19 mouse cellular contexts compared by ENCODE assay signal in the genomic region with DNA sequence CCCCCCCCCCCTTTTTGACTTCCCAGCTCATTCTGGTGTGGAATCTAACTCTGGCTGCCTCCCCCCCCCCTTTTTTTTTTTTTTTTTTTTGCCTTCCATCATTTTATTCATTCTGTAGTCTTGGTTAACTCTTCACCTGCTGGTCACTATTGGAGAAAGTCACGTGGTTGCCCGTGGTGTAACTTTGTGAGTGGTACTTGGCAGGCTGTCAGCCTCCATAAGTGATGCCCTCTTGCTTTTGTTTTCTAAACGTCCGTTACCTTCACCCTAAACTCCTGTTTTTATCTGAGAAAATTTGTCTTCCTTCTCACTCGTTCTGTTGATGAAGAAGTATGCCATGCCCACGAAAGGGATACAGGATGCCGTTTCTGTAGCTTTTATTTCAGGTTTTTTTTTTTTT. TPM values are rescaled to one million over a fixed set of nuclear protein-coding genes. Genes with fewer than 3 reads are reported as not detected.
DNase-seq lines count a peak whose midpoint lies in the region; ATAC-seq and TF ChIP-seq lines count a peak whose summit lies in the region.
"Had no signal": no experiment of that assay in that cellular context is flagged by ENCODE, and none has a peak within 500 bp of the region (broad histone marks: within the 10 kb centered on the region; RNA-seq: fewer than 3 reads in every experiment).

No protein-coding gene starts in this region.

- no peak for DNase-seq in heart, adult 18-20 months
- DNase-seq in lung, postnatal 0 days (ENCODE audit: low spot score) = peak; percentile 6
- DNase-seq in lung, postnatal 25 days (ENCODE audit: low spot score) = no peak
- DNase-seq in adrenal gland, adult 18-20 months (ENCODE audit: low spot score in 2 of 2) = no peak
- no peak for DNase-seq in urinary bladder, adult 18-20 months (ENCODE audit: low spot score in 2 of 2)
- DNase-seq: adrenal gland, postnatal 36 days; cerebellum, postnatal 36 days; gastrocnemius, adult 2 months; heart, postnatal 36 days; kidney, adult 8-10 months; thymus, adult 18-20 months had no signal

- H3K27me3 ChIP-seq in heart, embryonic 12.5 days (replicated peaks) = no peaks in the 10 kb centered on the region
- no peaks in the 10 kb centered on the region for H3K27me3 ChIP-seq in lung, postnatal 0 days (replicated peaks; ENCODE audit: insufficient read depth, low read length)
- no peaks in the 10 kb centered on the region for H3K27me3 ChIP-seq in embryonic facial prominence, embryonic 13.5 days
- no peaks in the 10 kb centered on the region for H3K27me3 ChIP-seq in liver, embryonic 16.5 days (ENCODE audit: control insufficient read depth, insufficient read depth, low read depth, low read length)
- H3K27me3 ChIP-seq: CH12.LX; embryonic facial prominence, embryonic 15.5 days; neural tube, embryonic 12.5 days had no signal

- H3K9ac ChIP-seq in heart, embryonic 12.5 days = no peak overlapping the region
- no peak overlapping the region for H3K9ac ChIP-seq in lung, postnatal 0 days (replicated peaks; ENCODE audit: low read depth)
- no peak overlapping the region for H3K9ac ChIP-seq in embryonic facial prominence, embryonic 13.5 days
- no peak overlapping the region for H3K9ac ChIP-seq in liver, embryonic 16.5 days (ENCODE audit: low read depth, low read length)

- H3K4me3 ChIP-seq in heart, embryonic 12.5 days = no peak overlapping the region
- no peak overlapping the region for H3K4me3 ChIP-seq in lung, postnatal 0 days (ENCODE audit: low read depth, low read length)
- H3K4me3 ChIP-seq in embryonic facial prominence, embryonic 13.5 days = no peak overlapping the region
- no peak overlapping the region for H3K4me3 ChIP-seq in liver, embryonic 16.5 days (ENCODE audit: low read depth, low read length)

- H3K9me3 ChIP-seq in heart, embryonic 12.5 days (replicated peaks) = no peaks in the 10 kb centered on the region
- H3K9me3 ChIP-seq in lung, postnatal 0 days (ENCODE audit: low read length) = no peaks in the 10 kb centered on the region
- no peaks in the 10 kb centered on the region for H3K9me3 ChIP-seq in embryonic facial prominence, embryonic 13.5 days
- no peaks in the 10 kb centered on the region for H3K9me3 ChIP-seq in liver, embryonic 16.5 days (replicated peaks; ENCODE audit: control insufficient read depth, low read length)
- H3K9me3 ChIP-seq: embryonic facial prominence, embryonic 15.5 days; neural tube, embryonic 12.5 days had no signal

- H3K36me3 ChIP-seq in heart, embryonic 12.5 days = peaks cover 9% of the 10 kb centered on the region
- H3K36me3 ChIP-seq in lung, postnatal 0 days (ENCODE audit: insufficient read depth, low read length) = no peaks in the 10 kb centered on the region
- peaks cover 11% of the 10 kb centered on the region for H3K36me3 ChIP-seq in embryonic facial prominence, embryonic 13.5 days
- H3K36me3 ChIP-seq in liver, embryonic 16.5 days (ENCODE audit: control insufficient read depth, insufficient read depth) = no peaks in the 10 kb centered on the region
- H3K36me3 ChIP-seq: neural tube, embryonic 12.5 days had no signal

- 86% methylated on average over 7 of the region's 7 CpGs for WGBS in heart, embryonic 12.5 days
- 72% methylated on average over 7 of the region's 7 CpGs for WGBS in lung, postnatal 0 days
- WGBS in embryonic facial prominence, embryonic 13.5 days = 85% methylated on average over 7 of the region's 7 CpGs
- 74% methylated on average over 7 of the region's 7 CpGs for WGBS in liver, embryonic 16.5 days (ENCODE audit: insufficient replicate concordance)

- H3K4me2 ChIP-seq in heart, embryonic 12.5 days = 0 out of 2 replicates have a peak overlapping the region, but pooled peaks have one; percentile 21
- H3K4me2 ChIP-seq in lung, postnatal 0 days (replicated peaks; ENCODE audit: low read depth, low read length) = no peak overlapping the region; the same call in 1 of the 2 replicates
- H3K4me2 ChIP-seq in embryonic facial prominence, embryonic 13.5 days = peak overlapping the region; percentile 57; the same call in 1 of the 2 replicates
- 0 out of 2 replicates have a peak overlapping the region, but pooled peaks have one; percentile 84 for H3K4me2 ChIP-seq in liver, embryonic 16.5 days (ENCODE audit: low read depth, low read length)

- TF ChIP-seq EP300 in lung, postnatal 0 days (IDR thresholded peaks at IDR 0.05) = no peak

- TF ChIP-seq CTCF in lung, postnatal 0 days (IDR thresholded peaks at IDR 0.05) = no peak

- no peak overlapping the region for H3K27ac ChIP-seq in heart, embryonic 12.5 days (ENCODE audit: poor library complexity, severe bottlenecking)
- no peak overlapping the region for H3K27ac ChIP-seq in lung, postnatal 0 days (ENCODE audit: low read length)
- no peak overlapping the region for H3K27ac ChIP-seq in embryonic facial prominence, embryonic 13.5 days
- no peak overlapping the region for H3K27ac ChIP-seq in liver, embryonic 16.5 days (ENCODE audit: low read length)
- H3K27ac ChIP-seq: embryonic facial prominence, embryonic 15.5 days; layer of hippocampus, adult 2 months; neural tube, embryonic 12.5 days had no signal

- peaks cover 13% of the 10 kb centered on the region for H3K4me1 ChIP-seq in heart, embryonic 12.5 days (replicated peaks)
- H3K4me1 ChIP-seq in lung, postnatal 0 days (ENCODE audit: insufficient read depth, low read depth, low read length) = peaks cover 5% of the 10 kb centered on the region; the same call in 1 of the 2 replicates
- peaks cover 13% of the 10 kb centered on the region for H3K4me1 ChIP-seq in embryonic facial prominence, embryonic 13.5 days
- H3K4me1 ChIP-seq in liver, embryonic 16.5 days (ENCODE audit: control insufficient read depth, low read depth, low read length) = peaks cover 17% of the 10 kb centered on the region

- ATAC-seq in heart, embryonic 12.5 days (ENCODE audit: insufficient number of reproducible peaks, low FRiP score) = no peak
- ATAC-seq in lung, postnatal 0 days = no peak
- ATAC-seq in embryonic facial prominence, embryonic 13.5 days (ENCODE audit: insufficient number of reproducible peaks, insufficient read depth, low FRiP score, low TSS enrichment, low read depth) = no peak
- ATAC-seq in liver, embryonic 16.5 days (ENCODE audit: low read depth) = no peak
- ATAC-seq: forebrain, embryonic 14.5 days had no signal

RNA-seq across cellular contexts. Expression of a gene that starts 1.8 kb away (rescaled TPM):
- 46.0 and 46.7 TPM in 2 replicates for polyA plus RNA-seq in heart, embryonic 12.5 days (2016; fragmentation: Nextera tagmentation; extraction: Ambion mirVana)
- total RNA-seq in heart, adult 18-20 months (2021) = 10 to 100 TPM; 49.2 to 50.0 TPM
- 63.6 and 65.2 TPM in 2 replicates for polyA plus RNA-seq in lung, postnatal 0 days (2015; fragmentation: Nextera tagmentation; extraction: Ambion mirVana)
- 104 and 111 TPM in 2 replicates for polyA plus RNA-seq in embryonic facial prominence, embryonic 13.5 days (2015; fragmentation: Nextera tagmentation; extraction: Ambion mirVana)
- polyA plus RNA-seq in liver, embryonic 16.5 days (2015; fragmentation: Nextera tagmentation; extraction: Ambion mirVana) = 37.8 and 37.9 TPM in 2 replicates
- 10 to 100 TPM; 27.6 to 37.6 TPM for total RNA-seq in adrenal gland, adult 18-20 months (2021)
